Mouse (Mus musculus): Measurements from ENCODE around the gene Itm2b. TPM values are rescaled to one million over a fixed set of nuclear protein-coding genes. Genes with fewer than 3 reads are reported as not detected.

Itm2b gene
- total and polyA plus RNA-seq, 3 experiments, result 724 to 814 (median 771) TPM

GRCm38 (mm10) chr14:73340051-73340755 is 44.9 kb downstream of the Itm2b start:
- Histone ChIP-seq H3K79me2 (replicated peaks; ENCODE audit: control insufficient read depth, insufficient read depth, low read length) (no peaks in the 10 kb centered on the region), H3K4me3 (no peak overlapping the region), H3K9ac (ENCODE audit: low read depth, low read length) (no peak overlapping the region), H3K4me1 (ENCODE audit: control insufficient read depth, insufficient read depth, low read length) (peaks cover 4% of the 10 kb centered on the region), H3K27ac (no peak overlapping the region), H3K27me3 (ENCODE audit: control insufficient read depth, insufficient read depth, low read length) (no peaks in the 10 kb centered on the region), H3K36me3 (ENCODE audit: control insufficient read depth, insufficient read depth, low read length) (no peaks in the 10 kb centered on the region)
- no peak for TF ChIP-seq POLR2A (IDR thresholded peaks at IDR 0.05; ENCODE audit: insufficient read depth, low read depth, low read length)
- no peak for TF ChIP-seq EP300 (IDR thresholded peaks at IDR 0.05; ENCODE audit: insufficient read depth, low read depth, low read length)
- no peak for TF ChIP-seq CTCF (IDR thresholded peaks at IDR 0.05)
- 53% methylated on average over 6 of the region's 6 CpGs for WGBS
- intact Hi-C loops (cut with DNase I), result no loop called here
- no peak for DNase-seq

GRCm38 (mm10) chr14:73339615-73340014 is 45.5 kb downstream of the Itm2b start:
- H3K9ac ChIP-seq (ENCODE audit: low read depth, low read length), result no peak overlapping the region
- 49% methylated on average over 3 of the region's 3 CpGs for WGBS
- peaks cover 4% of the 10 kb centered on the region for H3K4me1 ChIP-seq (ENCODE audit: control insufficient read depth, insufficient read depth, low read length)
- no peak for TF ChIP-seq POLR2A (IDR thresholded peaks at IDR 0.05; ENCODE audit: insufficient read depth, low read depth, low read length)
- no peak for TF ChIP-seq EP300 (IDR thresholded peaks at IDR 0.05; ENCODE audit: insufficient read depth, low read depth, low read length)
- no peak for TF ChIP-seq CTCF (IDR thresholded peaks at IDR 0.05)
- H3K4me3 ChIP-seq, result no peak overlapping the region
- no peaks in the 10 kb centered on the region for H3K27me3 ChIP-seq (ENCODE audit: control insufficient read depth, insufficient read depth, low read length)
- DNase-seq, result no peak
- intact Hi-C loops (cut with DNase I), result no loop called here
- H3K36me3 ChIP-seq (ENCODE audit: control insufficient read depth, insufficient read depth, low read length), result no peaks in the 10 kb centered on the region
- no peak overlapping the region; the same call in 1 of the 2 replicates for H3K27ac ChIP-seq
- no peaks in the 10 kb centered on the region for H3K79me2 ChIP-seq (replicated peaks; ENCODE audit: control insufficient read depth, insufficient read depth, low read length)

GRCm38 (mm10) chr14:73336316-73337080 is 48.6 kb downstream of the Itm2b start:
- Histone ChIP-seq H3K27me3 (ENCODE audit: control insufficient read depth, insufficient read depth, low read length) (no peaks in the 10 kb centered on the region), H3K4me3 (no peak overlapping the region), H3K4me1 (ENCODE audit: control insufficient read depth, insufficient read depth, low read length) (peaks cover 5% of the 10 kb centered on the region), H3K36me3 (ENCODE audit: control insufficient read depth, insufficient read depth, low read length) (peaks cover 5% of the 10 kb centered on the region), H3K27ac (no peak overlapping the region), H3K79me2 (replicated peaks; ENCODE audit: control insufficient read depth, insufficient read depth, low read length) (no peaks in the 10 kb centered on the region), H3K9ac (ENCODE audit: low read depth, low read length) (no peak overlapping the region)
- 82% methylated on average over 6 of the region's 6 CpGs for WGBS
- no peak for DNase-seq
- intact Hi-C loops (cut with DNase I), result no loop called here
- no peak for TF ChIP-seq EP300 (IDR thresholded peaks at IDR 0.05; ENCODE audit: insufficient read depth, low read depth, low read length)
- TF ChIP-seq CTCF (IDR thresholded peaks at IDR 0.05), result no peak
- TF ChIP-seq POLR2A (IDR thresholded peaks at IDR 0.05; ENCODE audit: insufficient read depth, low read depth, low read length), result no peak

GRCm38 (mm10) chr14:73334926-73335805 is 49.9 kb downstream of the Itm2b start:
- 90% methylated on average over 22 of the region's 22 CpGs for WGBS
- DNase-seq, result no peak

GRCm38 (mm10) chr14:73333880-73334279 is 51.2 kb downstream of the Itm2b start:
- H3K79me2 ChIP-seq (replicated peaks; ENCODE audit: control insufficient read depth, insufficient read depth, low read length), result no peaks in the 10 kb centered on the region
- H3K27ac ChIP-seq, result no peak overlapping the region
- peaks cover 5% of the 10 kb centered on the region for H3K36me3 ChIP-seq (ENCODE audit: control insufficient read depth, insufficient read depth, low read length)
- TF ChIP-seq CTCF (IDR thresholded peaks at IDR 0.05), result no peak
- no peak for TF ChIP-seq POLR2A (IDR thresholded peaks at IDR 0.05; ENCODE audit: insufficient read depth, low read depth, low read length)
- no peak for TF ChIP-seq EP300 (IDR thresholded peaks at IDR 0.05; ENCODE audit: insufficient read depth, low read depth, low read length)
- no peak overlapping the region for H3K4me3 ChIP-seq
- WGBS, result 76% methylated on average over 3 of the region's 3 CpGs
- intact Hi-C loops (cut with DNase I), result no loop called here
- no peaks in the 10 kb centered on the region for H3K27me3 ChIP-seq (ENCODE audit: control insufficient read depth, insufficient read depth, low read length)
- no peak overlapping the region for H3K9ac ChIP-seq (ENCODE audit: low read depth, low read length)
- no peak for DNase-seq
- H3K4me1 ChIP-seq (ENCODE audit: control insufficient read depth, insufficient read depth, low read length), result peaks cover 2% of the 10 kb centered on the region

More at GRCm38 (mm10) chr14:73334926-73335805, 49.9 kb downstream of the Itm2b start:
- H3K4me1 ChIP-seq (ENCODE audit: control insufficient read depth, insufficient read depth, low read length), result peaks cover 6% of the 10 kb centered on the region
- no peak overlapping the region for H3K4me3 ChIP-seq
- no peaks in the 10 kb centered on the region for H3K79me2 ChIP-seq (replicated peaks; ENCODE audit: control insufficient read depth, insufficient read depth, low read length)
- no peak overlapping the region for H3K27ac ChIP-seq
- peaks cover 5% of the 10 kb centered on the region for H3K36me3 ChIP-seq (ENCODE audit: control insufficient read depth, insufficient read depth, low read length)
- no peak overlapping the region for H3K9ac ChIP-seq (ENCODE audit: low read depth, low read length)
- TF ChIP-seq EP300 (IDR thresholded peaks at IDR 0.05; ENCODE audit: insufficient read depth, low read depth, low read length) (no peak), CTCF (IDR thresholded peaks at IDR 0.05) (no peak), POLR2A (IDR thresholded peaks at IDR 0.05; ENCODE audit: insufficient read depth, low read depth, low read length) (no peak)
- intact Hi-C loops (cut with DNase I), result no loop called here
- H3K27me3 ChIP-seq (ENCODE audit: control insufficient read depth, insufficient read depth, low read length), result no peaks in the 10 kb centered on the region

All from heart, adult 2 months (tissue).